Mouse (Mus musculus) gastrocnemius, postnatal 25 days (tissue): ENCODE measurements around the gene Reln. TPM values are rescaled to one million over a fixed set of nuclear protein-coding genes. Genes with fewer than 3 reads are reported as not detected.

Experiments
- DNase-seq: peaks from one replicate; pipeline ENCODE4 v3.0.0; 2022
- long read RNA-seq, 2 experiments: library from polyadenylated mRNA; stranded (forward); transcript quantifications; one replicate each; pipeline ENCODE4 v2.0.0; 2021
- total RNA-seq, 2 experiments: library from RNA; stranded (reverse); gene quantifications; 1 replicate in 1 of 2; 2 replicates in 1 of 2; pipeline ENCODE4 v1.2.3; 2021

Reln gene
- total RNA-seq: 1 to 10 TPM; 2.0 to 3.6 TPM
- long read RNA-seq, experiment 1: 0 reads
- long read RNA-seq, experiment 2, partial matches to known transcripts: 0 of 2 reads
- long read RNA-seq, experiment 2, other reads (novel, unspliced or antisense): 2 of 2 reads

GRCm38 (mm10) chr5:22344556-22344975 is at the start of gene Reln:
Reln (minus strand) TSS chr5:22344702.
- no peak for DNase-seq

GRCm38 (mm10) chr5:22388502-22388901 is 44.0 kb upstream of the Reln start:
- no peak for DNase-seq

GRCm38 (mm10) chr5:22360510-22360909 is 16.0 kb upstream of the Reln start:
- DNase-seq: no peak

GRCm38 (mm10) chr5:22348412-22348811 is 3.9 kb upstream of the Reln start:
- no peak for DNase-seq

- DNase-seq: no peak
Observed at GRCm38 (mm10) chr5:22347732-22348131, 3.2 kb upstream of the Reln start.

GRCm38 (mm10) chr5:22345894-22346635 is 1.6 kb upstream of the Reln start:
- no peak for DNase-seq

- no peak for DNase-seq
Observed at GRCm38 (mm10) chr5:22344976-22345651, 612 bp upstream of the Reln start.

- DNase-seq: no peak
Observed at GRCm38 (mm10) chr5:22343843-22344555, 503 bp downstream of the Reln start.

GRCm38 (mm10) chr5:22343536-22343842 is 1.0 kb downstream of the Reln start:
- no peak for DNase-seq

GRCm38 (mm10) chr5:22342461-22342860 is 2.0 kb downstream of the Reln start:
- no peak for DNase-seq

- no peak for DNase-seq
Observed at GRCm38 (mm10) chr5:22340991-22341390, 3.5 kb downstream of the Reln start.

- DNase-seq: no peak
Observed at GRCm38 (mm10) chr5:22335408-22335807, 9.1 kb downstream of the Reln start.

- DNase-seq: no peak
Observed at GRCm38 (mm10) chr5:22330802-22331201, 13.7 kb downstream of the Reln start.

GRCm38 (mm10) chr5:22328431-22329359 is 15.8 kb downstream of the Reln start:
- no peak for DNase-seq

- no peak for DNase-seq
Observed at GRCm38 (mm10) chr5:22327170-22327569, 17.3 kb downstream of the Reln start.

- DNase-seq: no peak
Observed at GRCm38 (mm10) chr5:22323801-22324200, 20.7 kb downstream of the Reln start.

GRCm38 (mm10) chr5:22317807-22318206 is 26.7 kb downstream of the Reln start:
- DNase-seq: no peak

- no peak for DNase-seq
Observed at GRCm38 (mm10) chr5:22316471-22316870, 28.0 kb downstream of the Reln start.

GRCm38 (mm10) chr5:22315990-22316389 is 28.5 kb downstream of the Reln start:
- no peak for DNase-seq

- no peak for DNase-seq
Observed at GRCm38 (mm10) chr5:22312995-22313394, 31.5 kb downstream of the Reln start.

- DNase-seq: no peak
Observed at GRCm38 (mm10) chr5:22311046-22311445, 33.5 kb downstream of the Reln start.

- no peak for DNase-seq
Observed at GRCm38 (mm10) chr5:22309001-22309400, 35.5 kb downstream of the Reln start.
